Mouse (Mus musculus) lung, postnatal 36 days (tissue): ENCODE data around the gene Cd300e.

Source experiments
- DNase-seq: peaks from one replicate; pipeline ENCODE4 v3.0.0; 2022; ENCODE audit warnings: mixed read lengths

Cd300e gene

DNA sequence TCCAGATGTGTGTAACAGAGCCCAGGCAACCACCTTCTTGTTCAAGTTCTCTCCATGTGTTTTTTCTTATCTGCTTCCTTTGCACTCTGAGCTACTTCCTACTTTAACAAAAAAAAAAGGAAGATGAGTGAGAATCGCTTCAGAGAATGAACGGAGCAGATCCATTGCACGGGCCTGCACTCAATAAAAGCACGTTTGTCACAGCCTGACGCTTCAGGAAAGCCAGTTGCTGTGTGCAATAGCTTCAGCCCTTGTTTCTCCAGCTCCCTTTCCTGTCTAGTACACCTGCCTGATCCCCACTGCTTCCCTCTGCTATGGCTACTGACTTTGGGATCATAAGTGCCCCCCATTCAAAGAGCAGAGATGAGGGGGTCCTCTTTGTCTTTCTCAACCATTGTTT, at the start of gene Cd300e:
Gene Cd300e (minus strand): TSS at position 101 of the 400 bp plus-strand sequence.
- no peak for DNase-seq

DNA sequence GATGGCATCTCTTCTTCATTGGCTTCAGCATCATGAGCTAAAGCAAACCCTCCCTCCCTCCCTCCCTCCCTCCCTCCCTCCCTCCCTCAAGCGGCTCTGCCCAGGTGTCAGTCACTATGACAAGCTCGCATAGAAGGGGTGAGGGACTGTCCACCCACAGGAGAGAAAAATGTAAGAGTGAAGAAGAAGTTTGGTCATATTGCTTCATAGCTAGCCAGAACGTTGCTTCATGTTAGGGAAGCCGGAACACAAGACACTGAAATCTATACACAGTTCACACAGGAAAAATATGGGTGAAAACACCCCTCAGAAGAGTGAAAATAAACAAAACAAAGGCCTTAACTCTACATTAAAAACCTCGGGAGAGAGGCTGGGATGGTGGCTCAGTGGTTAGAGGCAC, 48.3 kb upstream of the Cd300e start:
- DNase-seq, result peak; percentile 17

- DNase-seq, result no peak
These were observed 46.2 kb upstream of the Cd300e start for GRCm38 (mm10) chr11:115108176-115108575.

DNA sequence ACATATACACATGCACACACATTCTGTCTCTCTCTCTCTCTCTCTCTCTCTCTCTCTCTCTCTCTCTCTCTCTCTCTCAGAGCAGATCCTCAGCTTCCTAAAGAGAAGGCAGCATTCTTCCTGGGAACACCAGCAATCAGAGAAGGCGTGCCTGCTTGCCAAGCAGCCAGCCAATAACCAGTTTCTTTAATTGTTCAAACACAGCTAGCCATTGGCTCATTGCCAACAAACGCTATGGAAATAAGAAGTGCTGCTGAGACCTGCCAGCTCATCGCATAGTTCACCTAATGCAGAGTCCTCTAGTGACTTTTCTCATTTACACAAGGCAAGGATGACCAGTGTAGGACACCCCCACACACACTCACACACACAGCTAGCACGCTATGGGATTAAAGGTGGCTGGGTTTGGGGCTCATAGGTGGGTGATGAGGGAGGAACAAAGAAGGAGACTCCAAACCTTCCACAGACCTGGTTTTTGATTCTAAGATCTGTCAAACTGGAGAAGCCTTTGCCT, 45.5 kb upstream of the Cd300e start:
- DNase-seq, result no peak

GRCm38 (mm10) chr11:115106638-115107037, 44.7 kb upstream of the Cd300e start:
- no peak for DNase-seq

DNA sequence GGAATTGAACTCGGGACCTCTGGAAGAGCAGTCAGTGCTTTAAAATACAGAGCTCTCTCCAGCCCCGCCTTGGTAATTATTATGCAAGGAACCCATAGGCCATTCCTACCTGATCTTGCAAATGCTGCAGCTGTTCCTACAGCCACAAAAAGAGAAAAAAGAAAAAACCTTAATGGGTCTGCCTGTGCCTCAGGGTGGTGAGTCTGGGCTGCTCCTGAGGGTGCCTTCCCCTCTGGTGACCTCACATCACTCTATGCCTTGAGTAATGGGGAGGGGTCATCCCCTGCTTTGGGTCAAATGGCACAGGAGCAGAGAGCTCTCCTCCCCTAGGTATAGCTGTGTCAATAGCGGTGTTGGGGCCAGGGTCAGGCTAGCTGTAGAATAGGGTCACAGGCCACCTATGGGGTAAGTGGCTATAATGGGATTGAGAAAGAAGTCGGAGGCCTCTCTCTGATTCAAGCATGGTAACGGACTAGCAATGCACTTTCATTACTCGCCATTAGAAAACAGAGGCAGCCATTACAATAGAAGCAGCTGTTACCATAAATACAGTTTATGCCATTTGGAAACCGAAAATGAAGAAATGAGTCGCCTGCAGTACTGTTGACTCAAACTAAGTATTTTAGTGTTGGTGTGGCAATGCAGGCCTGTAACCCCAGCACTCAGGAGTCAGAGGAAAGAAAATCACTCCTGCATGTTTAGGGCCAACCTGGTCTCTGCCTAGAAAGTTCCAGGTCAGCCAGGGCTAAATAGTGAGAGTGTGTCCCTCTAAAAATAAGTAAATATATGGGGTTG, 43.0 kb upstream of the Cd300e start:
- peak; percentile 16 for DNase-seq

GRCm38 (mm10) chr11:115103470-115104413, 41.8 kb upstream of the Cd300e start:
- no peak for DNase-seq

DNA sequence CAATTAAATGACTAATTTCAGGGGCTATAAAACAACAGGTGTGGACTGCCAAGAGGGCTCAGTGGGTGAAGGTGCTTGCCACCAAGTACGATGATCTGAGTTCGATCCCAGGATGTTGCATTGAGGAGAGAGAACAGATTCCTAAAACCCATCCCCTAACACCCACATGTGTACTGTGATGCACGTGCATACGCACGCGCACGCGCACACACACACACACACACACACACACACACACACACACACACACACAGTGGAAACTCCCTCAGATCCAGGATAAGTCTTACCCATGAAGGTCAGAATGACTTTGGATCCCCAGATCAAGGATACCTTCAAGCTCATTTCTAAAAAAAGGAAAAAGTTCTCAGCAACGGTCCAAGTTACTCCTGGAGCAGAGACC, 40.1 kb upstream of the Cd300e start:
- no peak for DNase-seq

- no peak for DNase-seq
These were observed 39.7 kb upstream of the Cd300e start for GRCm38 (mm10) chr11:115101615-115102051.

- no peak for DNase-seq
These were observed 38.8 kb upstream of the Cd300e start for GRCm38 (mm10) chr11:115100741-115101140.

DNA sequence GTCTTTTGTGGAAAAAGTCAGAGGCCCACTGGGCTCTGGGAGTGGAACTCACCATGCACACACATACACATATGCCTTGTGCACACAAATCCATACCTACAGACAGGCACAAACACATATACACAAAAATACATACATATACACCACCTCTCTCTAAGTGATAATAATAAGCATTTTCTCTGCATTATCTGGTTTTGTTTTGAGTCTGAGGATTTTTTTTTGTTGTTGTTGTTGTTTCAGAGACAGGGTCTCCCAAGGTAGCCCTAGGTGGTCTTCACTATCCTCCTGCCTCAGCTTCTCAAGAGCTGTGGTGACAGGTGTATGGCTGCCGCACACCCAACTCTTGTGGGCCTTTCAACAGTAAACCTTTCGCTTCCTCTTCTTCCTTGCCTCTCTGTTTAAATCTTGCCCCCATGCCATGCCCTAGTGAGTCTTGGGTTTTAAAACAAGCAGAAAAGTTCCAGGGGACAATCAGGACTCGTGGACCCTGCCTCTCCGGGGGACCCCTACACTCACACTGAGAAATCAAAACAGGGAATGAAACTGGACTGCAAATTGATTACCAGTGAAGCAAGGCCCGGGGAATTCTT, 38.1 kb upstream of the Cd300e start:
- no peak for DNase-seq

- DNase-seq, result peak; percentile 9
These were observed 37.4 kb upstream of the Cd300e start for GRCm38 (mm10) chr11:115099241-115099840.

DNA sequence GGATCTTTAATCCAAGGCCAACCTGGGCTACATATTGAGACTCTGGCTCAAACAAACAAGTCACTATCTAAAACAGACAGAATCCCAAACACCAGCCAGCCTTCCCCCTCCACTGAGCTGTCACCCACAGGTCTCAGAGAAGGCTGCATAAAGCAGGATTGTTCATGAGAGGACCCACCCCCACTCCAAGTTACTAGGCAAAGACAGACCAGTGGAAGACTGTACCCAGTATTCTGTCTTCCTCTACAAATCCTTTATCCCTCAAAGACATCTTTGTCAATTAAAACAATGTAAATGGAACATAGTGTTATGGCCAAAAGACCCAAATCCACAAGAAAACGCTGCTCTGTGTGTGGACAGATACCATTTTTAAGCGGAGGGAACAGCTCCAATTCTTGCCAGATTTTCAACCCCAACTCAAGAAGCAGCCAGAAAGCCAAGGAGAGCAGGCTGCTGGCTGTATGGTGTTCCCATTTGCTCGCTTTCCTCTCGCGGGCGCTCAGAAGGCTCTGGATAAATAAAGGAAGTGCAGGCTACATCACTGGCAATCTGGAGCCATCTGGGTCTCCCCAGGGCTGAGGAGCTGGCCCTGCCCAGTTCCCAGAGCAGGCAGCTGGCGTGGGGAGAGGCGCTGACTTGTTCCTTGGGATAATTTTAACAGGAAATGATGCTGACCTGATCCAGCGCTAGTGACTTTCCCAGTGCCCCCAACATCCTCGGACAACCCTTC, 36.4 kb upstream of the Cd300e start:
- peak; percentile 14 for DNase-seq

- DNase-seq, result no peak
These were observed 30.2 kb upstream of the Cd300e start for GRCm38 (mm10) chr11:115092140-115092539.

GRCm38 (mm10) chr11:115091362-115091901, 29.5 kb upstream of the Cd300e start, which contains the start of gene Rab37:
TSS of gene Rab37 (plus strand) at chr11:115091431.
- DNase-seq, result no peak

GRCm38 (mm10) chr11:115089853-115090252, 27.9 kb upstream of the Cd300e start:
- DNase-seq, result no peak

- no peak for DNase-seq
These were observed 24.2 kb upstream of the Cd300e start for GRCm38 (mm10) chr11:115086213-115086612.

GRCm38 (mm10) chr11:115085064-115085463, 23.1 kb upstream of the Cd300e start:
- DNase-seq, result no peak

GRCm38 (mm10) chr11:115084595-115084994, 22.6 kb upstream of the Cd300e start:
- no peak for DNase-seq

DNA sequence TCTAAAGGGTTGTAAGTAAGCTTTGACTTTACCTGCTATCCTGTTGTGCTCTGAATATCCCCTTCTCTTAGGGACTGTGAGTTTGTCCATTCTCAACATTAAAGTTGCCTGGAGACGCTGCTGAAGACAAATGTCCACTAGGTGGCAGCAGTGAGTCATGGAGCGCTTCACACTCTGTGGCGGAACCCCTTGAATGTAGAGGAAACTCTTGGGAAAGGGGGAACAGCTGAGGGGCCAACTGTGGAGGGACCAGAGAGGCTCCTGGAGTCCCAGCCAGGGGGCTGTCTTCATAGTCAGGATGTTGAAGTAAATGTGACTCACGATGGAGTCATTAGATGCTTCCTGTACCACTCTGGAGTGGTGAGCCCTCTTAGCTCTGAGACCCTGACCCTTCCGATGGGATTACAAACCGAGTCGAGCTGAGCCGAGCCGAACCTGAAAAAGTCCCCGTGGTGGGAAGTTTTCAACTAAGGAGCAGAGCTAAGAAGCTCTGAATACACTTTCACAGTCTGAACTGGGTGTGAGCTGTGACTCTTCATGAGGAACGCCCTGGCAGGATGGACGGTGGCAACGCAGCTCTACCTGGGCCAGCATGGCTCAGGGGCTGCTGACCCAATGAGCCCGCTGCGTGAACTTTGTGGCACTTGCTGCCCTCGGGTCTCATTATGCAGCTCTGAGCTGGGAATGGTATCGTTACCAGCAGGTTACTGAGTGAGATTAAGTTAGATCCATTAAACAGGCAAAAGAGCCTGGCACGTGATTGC, 21.6 kb upstream of the Cd300e start:
- DNase-seq, result peak; percentile 84

DNA sequence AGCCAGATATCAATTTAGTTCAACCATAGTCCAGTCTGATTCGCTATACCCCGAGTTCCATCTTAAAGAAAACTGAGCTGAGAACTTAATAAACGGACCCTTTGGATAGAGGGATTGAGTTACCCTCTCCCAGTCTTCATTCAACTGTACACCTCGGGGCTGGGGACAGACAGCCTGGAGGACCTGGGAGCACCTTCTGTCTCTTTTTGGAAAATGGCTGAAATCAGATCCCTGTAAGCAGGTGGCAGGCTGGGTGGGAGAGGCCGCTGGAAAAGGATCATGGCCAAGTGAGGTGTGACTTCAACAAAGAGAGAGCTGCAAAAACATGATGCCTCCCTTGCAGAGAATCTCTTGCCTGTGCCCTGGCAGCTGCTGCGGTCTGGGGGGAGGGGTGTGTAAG, 20.2 kb upstream of the Cd300e start:
- DNase-seq, result no peak
